Comparison of ENCODE assay signal across 29 mouse cellular contexts in genomic region chr7:120142743-120143142, GRCm38 (mm10). TPM values are rescaled to one million over a fixed set of nuclear protein-coding genes. Genes with fewer than 3 reads are reported as not detected.
"Had no signal": no experiment of that assay in that cellular context is flagged by ENCODE, and none has a peak within 500 bp of the region (broad histone marks: within the 10 kb centered on the region; RNA-seq: fewer than 3 reads in every experiment).

No protein-coding gene starts in this region.

- H3K4me3 ChIP-seq: liver, embryonic 15.5 days; lung, embryonic 15.5 days; megakaryocyte, embryonic 14.5 days; midbrain, embryonic 12.5 days; midbrain, embryonic 15.5 days; neural tube, embryonic 13.5 days; neural tube, embryonic 15.5 days had no signal

- H3K9ac ChIP-seq: liver, embryonic 15.5 days; liver, postnatal 0 days; lung, embryonic 15.5 days; midbrain, embryonic 12.5 days; midbrain, embryonic 15.5 days; neural tube, embryonic 13.5 days; neural tube, embryonic 15.5 days had no signal

- H3K4me2 ChIP-seq: liver, embryonic 15.5 days; lung, embryonic 15.5 days; midbrain, embryonic 12.5 days; midbrain, embryonic 15.5 days; neural tube, embryonic 13.5 days; neural tube, embryonic 15.5 days had no signal

- H3K36me3 ChIP-seq: liver, embryonic 15.5 days; lung, embryonic 15.5 days; midbrain, embryonic 12.5 days; midbrain, embryonic 15.5 days; neural tube, embryonic 13.5 days; neural tube, embryonic 15.5 days had no signal

- H3K4me1 ChIP-seq: liver, embryonic 15.5 days; lung, embryonic 15.5 days; megakaryocyte, embryonic 14.5 days; midbrain, embryonic 12.5 days; midbrain, embryonic 15.5 days; neural tube, embryonic 13.5 days; neural tube, embryonic 15.5 days had no signal

- DNase-seq: liver, postnatal 0 days; lung, adult 2 months; lung, postnatal 14 days; lung, postnatal 36 days; retina, postnatal 1 day; right cerebral cortex, adult 18-20 months; right cerebral cortex, postnatal 25 days; right cerebral cortex, postnatal 4 days; spleen, adult 18-20 months; thymus, adult 18-20 months; thymus, postnatal 25 days; thymus, postnatal 4 days had no signal

- H3K9me3 ChIP-seq: liver, embryonic 15.5 days; lung, embryonic 15.5 days; megakaryocyte, embryonic 14.5 days; midbrain, embryonic 12.5 days; midbrain, embryonic 15.5 days; neural tube, embryonic 13.5 days; neural tube, embryonic 15.5 days had no signal

- H3K27ac ChIP-seq: liver, embryonic 15.5 days; lung, embryonic 15.5 days; macrophage; midbrain, embryonic 12.5 days; midbrain, embryonic 15.5 days; neural tube, embryonic 13.5 days; neural tube, embryonic 15.5 days had no signal

- ATAC-seq: liver, postnatal 0 days; lung, postnatal 0 days; midbrain, embryonic 15.5 days had no signal

- H3K27me3 ChIP-seq: liver, embryonic 15.5 days; lung, embryonic 15.5 days; midbrain, embryonic 12.5 days; midbrain, embryonic 15.5 days; neural tube, embryonic 13.5 days; neural tube, embryonic 15.5 days had no signal

RNA-seq across cellular contexts. Expression of gene Zp2, which starts 2.3 kb away (rescaled TPM):
- total RNA-seq: megakaryocyte progenitor cell, adult 5-6 weeks; midbrain, postnatal 0 days; monocyte, adult 5-6 weeks had no signal
- polyA plus RNA-seq: liver, embryonic 15.5 days; liver, postnatal 0 days; lung, embryonic 15.5 days; lung, postnatal 0 days; macrophage; midbrain, embryonic 12.5 days; midbrain, embryonic 15.5 days; midbrain, postnatal 0 days; neural tube, embryonic 11.5 days; neural tube, embryonic 13.5 days; neural tube, embryonic 15.5 days; stomach, embryonic 14.5 days; urinary bladder, adult 2 months had no signal

RNA-seq across cellular contexts. Expression of gene Anks4b, which starts 30.9 kb away (rescaled TPM):
- total RNA-seq: megakaryocyte progenitor cell, adult 5-6 weeks; midbrain, postnatal 0 days; monocyte, adult 5-6 weeks had no signal
- polyA plus RNA-seq: lung, adult 2 months; lung, embryonic 15.5 days; lung, postnatal 0 days; macrophage; midbrain, embryonic 12.5 days; midbrain, embryonic 15.5 days; midbrain, postnatal 0 days; neural tube, embryonic 11.5 days; neural tube, embryonic 13.5 days; neural tube, embryonic 15.5 days; stomach, embryonic 14.5 days; urinary bladder, adult 2 months had no signal

RNA-seq across cellular contexts. Expression of gene Dnah3, which starts 47.7 kb away (rescaled TPM):
- total RNA-seq: megakaryocyte progenitor cell, adult 5-6 weeks; monocyte, adult 5-6 weeks had no signal
- polyA plus RNA-seq: liver, embryonic 15.5 days; liver, postnatal 0 days; macrophage; midbrain, embryonic 12.5 days; neural tube, embryonic 11.5 days; neural tube, embryonic 13.5 days; neural tube, embryonic 15.5 days; small intestine, adult 2 months; stomach, embryonic 16.5 days had no signal

RNA-seq across cellular contexts. Expression of gene Crym, which starts 59.2 kb away (rescaled TPM):
- total RNA-seq: megakaryocyte progenitor cell, adult 5-6 weeks; monocyte, adult 5-6 weeks had no signal
- polyA plus RNA-seq: macrophage had no signal
